Mouse (Mus musculus) bone marrow, adult 2 months (tissue): ENCODE results near the gene C5ar1. TPM values are rescaled to one million over a fixed set of nuclear protein-coding genes. Genes with fewer than 3 reads are reported as not detected.
A peak's percentile ranks its signal among the peaks of the same experiment; 100 is the strongest.
"Not testable (repeated sequence)": the region's sequence is repeated elsewhere in the genome, so short reads cannot be mapped to it uniquely, and the experiment has no call there.

Experiments
- H3K27ac ChIP-seq: fragments of 200-500 bp; 2 replicates; pipeline ENCODE4 v1.5.1; 2012; ENCODE audit warnings: low read depth, mild to moderate bottlenecking, control low read depth, inconsistent platforms, low read length; ENCODE audit not compliant: control insufficient read depth, poor library complexity, insufficient read depth
- H3K4me1 ChIP-seq: fragments of 200-500 bp; 2 replicates; pipeline ENCODE4 v1.6.1; 2011; ENCODE audit warnings: low read length; ENCODE audit not compliant: control insufficient read depth, insufficient read depth
- H3K4me3 ChIP-seq: fragments of 200-500 bp; replicated peaks from 2 replicates; pipeline ENCODE3; 2011; ENCODE audit warnings: mild to moderate bottlenecking, low read depth, low read length, control low read depth; ENCODE audit not compliant: control insufficient read depth
- CTCF ChIP-seq: fragments of 200-500 bp; IDR thresholded peaks from 2 replicates; pipeline ENCODE4 v1.5.1; 2011; ENCODE audit warnings: low read length, control low read depth; ENCODE audit not compliant: control insufficient read depth, insufficient read depth
- POLR2A ChIP-seq: fragments of 200-500 bp; IDR thresholded peaks from 2 replicates; pipeline ENCODE4 v1.6.1; 2011; ENCODE audit warnings: low read depth, mild to moderate bottlenecking, control low read depth, low read length, borderline replicate concordance; ENCODE audit not compliant: control insufficient read depth
- WGBS: fragments of 180-500 bp; shearing (Covaris S2); methylation state at CpG from one replicate; pipeline ENCODE4 v1.1.7; 2018; 5-methylcytosine and 5-hydroxymethylcytosine counted together
- polyA plus RNA-seq: library from polyadenylated mRNA; stranded (reverse); fragments of >200 nt; gene quantifications from 2 replicates; pipeline ENCODE4 v1.2.4, GENCODE M21; 2011; ENCODE audit warnings: low replicate concordance; ENCODE audit not compliant: missing spikeins, insufficient read depth, insufficient read length

The C5ar1 gene
- polyA plus RNA-seq: 9.0 and 17.2 TPM in 2 replicates

- peak within 1 kb of the TSS; percentile 75 for H3K4me3 ChIP-seq
- TF ChIP-seq CTCF: peak; percentile 29; the same call in 1 of the 2 replicates
- TF ChIP-seq POLR2A: no peak
- 32% methylated on average over 5 of the region's 5 CpGs for WGBS
- peak within 1 kb of the TSS; percentile 82 for H3K27ac ChIP-seq
- H3K4me1 ChIP-seq: peaks cover 2% of the 10 kb centered on the region; the same call in 1 of the 2 replicates
Measured at GRCm38 (mm10) chr7:16259110-16259590, at the start of gene C5ar1. Gene C5ar1, minus strand, starts transcription at chr7:16259540.

GRCm38 (mm10) chr7:16308555-16309317, 49.4 kb upstream of the C5ar1 start:
- peak overlapping the region; percentile 71 for H3K27ac ChIP-seq
- H3K4me1 ChIP-seq: peaks cover 10% of the 10 kb centered on the region
- WGBS: 8% methylated on average over 16 of the region's 16 CpGs
- peak overlapping the region; percentile 63 for H3K4me3 ChIP-seq
- no peak for TF ChIP-seq CTCF
- no peak for TF ChIP-seq POLR2A

- H3K4me3 ChIP-seq: peak within 1 kb of the TSS; percentile 63
- not testable (repeated sequence) for H3K4me1 ChIP-seq
- 20% methylated on average over 1 of the region's 1 CpGs for WGBS
Measured at GRCm38 (mm10) chr7:16308093-16308492, 48.8 kb upstream of the C5ar1 start, which contains the start of gene Bbc3. Gene Bbc3, plus strand, starts transcription at chr7:16308393.

GRCm38 (mm10) chr7:16307141-16307540, 47.8 kb upstream of the C5ar1 start:
- H3K27ac ChIP-seq: not testable (repeated sequence)

More at GRCm38 (mm10) chr7:16308093-16308492, 48.8 kb upstream of the C5ar1 start, which contains the start of gene Bbc3:
- H3K27ac ChIP-seq: peak within 1 kb of the TSS; percentile 71

GRCm38 (mm10) chr7:16299419-16300035, 40.2 kb upstream of the C5ar1 start:
- WGBS: 1% methylated on average over 52 of the region's 52 CpGs
- TF ChIP-seq POLR2A (no peak), CTCF (no peak)
- Histone ChIP-seq H3K4me3 (no peak overlapping the region), H3K4me1 (peaks cover 10% of the 10 kb centered on the region), H3K27ac (no peak overlapping the region; the same call in 1 of the 2 replicates)

More at GRCm38 (mm10) chr7:16307141-16307540, 47.8 kb upstream of the C5ar1 start:
- not testable (repeated sequence) for H3K4me3 ChIP-seq, H3K4me1 ChIP-seq
- 59% methylated on average over 6 of the region's 6 CpGs for WGBS

GRCm38 (mm10) chr7:16298927-16299326, 39.6 kb upstream of the C5ar1 start:
- no peak overlapping the region for H3K4me3 ChIP-seq
- no peak overlapping the region for H3K27ac ChIP-seq
- peaks cover 10% of the 10 kb centered on the region for H3K4me1 ChIP-seq
- TF ChIP-seq POLR2A: no peak
- no peak for TF ChIP-seq CTCF
- WGBS: 85% methylated on average over 5 of the region's 5 CpGs

GRCm38 (mm10) chr7:16297616-16298015, 38.3 kb upstream of the C5ar1 start:
- Histone ChIP-seq H3K4me3 (no peak overlapping the region), H3K27ac (no peak overlapping the region), H3K4me1 (peaks cover 10% of the 10 kb centered on the region)
- 80% methylated on average over 2 of the region's 2 CpGs for WGBS
- TF ChIP-seq CTCF (no peak), POLR2A (no peak)

- peak overlapping the region; percentile 45 for H3K4me3 ChIP-seq
- peaks cover 10% of the 10 kb centered on the region for H3K4me1 ChIP-seq
- H3K27ac ChIP-seq: peak overlapping the region; percentile 50; the same call in 1 of the 2 replicates
- TF ChIP-seq POLR2A (no peak), CTCF (peak; percentile 32; the same call in 1 of the 2 replicates)
- 3% methylated on average over 22 of the region's 22 CpGs for WGBS
Measured at GRCm38 (mm10) chr7:16296766-16297390, 37.5 kb upstream of the C5ar1 start.
